9 mouse cellular contexts compared by ENCODE assay signal in the genomic region with DNA sequence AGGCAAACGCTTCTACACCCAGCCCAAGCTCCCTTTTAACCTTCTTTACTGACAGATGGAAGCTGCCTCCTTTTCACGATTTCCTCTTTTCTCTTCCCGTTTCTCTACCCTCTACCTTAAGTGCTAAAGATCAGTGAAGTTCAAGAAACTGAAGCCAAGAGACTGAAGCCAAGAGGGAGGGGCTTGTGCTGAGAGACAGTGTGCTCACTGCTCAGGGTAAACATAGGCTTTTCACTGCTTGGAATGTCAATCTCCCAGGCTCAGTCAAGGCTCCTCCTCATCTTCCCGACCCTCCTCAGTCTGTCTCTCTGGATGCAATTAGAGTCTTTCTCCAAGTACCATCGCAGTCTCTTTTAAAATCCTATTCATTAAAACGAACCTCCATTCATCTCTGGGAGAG. TPM values are rescaled to one million over a fixed set of nuclear protein-coding genes. Genes with fewer than 3 reads are reported as not detected.
DNase-seq lines count a peak whose midpoint lies in the region; ATAC-seq and TF ChIP-seq lines count a peak whose summit lies in the region.
"Had no signal": no experiment of that assay in that cellular context is flagged by ENCODE, and none has a peak within 500 bp of the region (broad histone marks: within the 10 kb centered on the region; RNA-seq: fewer than 3 reads in every experiment).

No protein-coding gene starts in this region.

- peak overlapping the region; percentile 50 for H3K4me2 ChIP-seq in heart, embryonic 12.5 days
- H3K4me2 ChIP-seq in midbrain, embryonic 13.5 days (replicated peaks): peak overlapping the region; percentile 28

- ATAC-seq in heart, embryonic 12.5 days (ENCODE audit: insufficient number of reproducible peaks, low FRiP score): no peak
- ATAC-seq in midbrain, embryonic 13.5 days: no peak

- no peak for TF ChIP-seq CTCF in kidney, adult 2 months (conservative IDR thresholded peaks at IDR 0.05; ENCODE audit: insufficient read depth, insufficient read length, low read depth, low read length)

- no peaks in the 10 kb centered on the region for H3K9me3 ChIP-seq in heart, embryonic 12.5 days (replicated peaks)
- H3K9me3 ChIP-seq in midbrain, embryonic 13.5 days: no peaks in the 10 kb centered on the region

- DNase-seq in heart, postnatal 4 days: no peak
- DNase-seq in embryo, embryonic 11 days: peak; percentile 49
- peak; percentile 46 for DNase-seq in kidney, adult 2 months
- DNase-seq in thymus, postnatal 25 days: no peak
- no peak for DNase-seq in testis, postnatal 10 days (ENCODE audit: low spot score)
- DNase-seq in layer of hippocampus, postnatal 10 days (ENCODE audit: low spot score in 2 of 2): no peak

- WGBS in heart, embryonic 12.5 days: 5% methylated on average over 6 of the region's 6 CpGs
- 3% methylated on average over 6 of the region's 6 CpGs for WGBS in kidney, adult 2 months
- 3% methylated on average over 6 of the region's 6 CpGs for WGBS in midbrain, embryonic 13.5 days

- no peaks in the 10 kb centered on the region for H3K27me3 ChIP-seq in heart, embryonic 12.5 days (replicated peaks)
- no peaks in the 10 kb centered on the region for H3K27me3 ChIP-seq in kidney, adult 2 months (replicated peaks; ENCODE audit: control insufficient read depth, insufficient read depth, low read length)
- H3K27me3 ChIP-seq in midbrain, embryonic 13.5 days: no peaks in the 10 kb centered on the region

- H3K4me1 ChIP-seq in heart, embryonic 12.5 days (replicated peaks): no peaks in the 10 kb centered on the region
- no peaks in the 10 kb centered on the region for H3K4me1 ChIP-seq in kidney, adult 2 months (ENCODE audit: control insufficient read depth, insufficient read depth, low read length)
- H3K4me1 ChIP-seq in midbrain, embryonic 13.5 days (replicated peaks): peaks cover 12% of the 10 kb centered on the region

- no peak overlapping the region for H3K27ac ChIP-seq in heart, embryonic 12.5 days (ENCODE audit: poor library complexity, severe bottlenecking)
- H3K27ac ChIP-seq in kidney, adult 2 months (ENCODE audit: insufficient read depth, low read depth, low read length): no peak overlapping the region
- no peak overlapping the region for H3K27ac ChIP-seq in midbrain, embryonic 13.5 days

- H3K9ac ChIP-seq in heart, embryonic 12.5 days: no peak overlapping the region
- H3K9ac ChIP-seq in midbrain, embryonic 13.5 days (replicated peaks): no peak overlapping the region

- no peak for TF ChIP-seq POLR2A in kidney, adult 2 months (IDR thresholded peaks at IDR 0.05; ENCODE audit: low read depth, low read length)

- H3K36me3 ChIP-seq in heart, embryonic 12.5 days: no peaks in the 10 kb centered on the region
- no peaks in the 10 kb centered on the region for H3K36me3 ChIP-seq in kidney, adult 2 months (ENCODE audit: control insufficient read depth, insufficient read depth, low read length)
- H3K36me3 ChIP-seq in midbrain, embryonic 13.5 days: no peaks in the 10 kb centered on the region

- peak overlapping the region; percentile 0; the same call in 1 of the 2 replicates for H3K4me3 ChIP-seq in heart, embryonic 12.5 days
- H3K4me3 ChIP-seq in kidney, adult 2 months (ENCODE audit: insufficient read depth, low read depth, low read length): no peak overlapping the region
- no peak overlapping the region for H3K4me3 ChIP-seq in midbrain, embryonic 13.5 days (replicated peaks)

RNA-seq across cellular contexts. Expression of gene Wif1, which starts 55.6 kb away (rescaled TPM):
- 2.9 and 3.7 TPM in 2 replicates for polyA plus RNA-seq in heart, embryonic 12.5 days (2016; fragmentation: Nextera tagmentation; extraction: Ambion mirVana)
- total RNA-seq in heart, postnatal 4 days (2021): 1 to 10 TPM; 4.6 to 5.9 TPM
- polyA plus RNA-seq in kidney, adult 2 months (2012; rRNA removed): 1.8 and 2.3 TPM in 2 replicates
- 9.2 and 11.4 TPM in 2 replicates for polyA plus RNA-seq in midbrain, embryonic 13.5 days (2015; fragmentation: Nextera tagmentation; extraction: Ambion mirVana)
- total RNA-seq in layer of hippocampus, postnatal 10 days (2021): 1 to 10 TPM; 2.2 to 2.7 TPM
- polyA plus RNA-seq: C2C12 had no signal

Comparison
In these comparisons a context has a peak if more than half of its experiments do, and no peak if none do; other contexts are left out.
1. DNase-seq: peak in embryo, embryonic 11 days (single experiment) and kidney, adult 2 months (single experiment); none in heart, postnatal 4 days (single experiment), thymus, postnatal 25 days (single experiment), testis, postnatal 10 days (single experiment) and layer of hippocampus, postnatal 10 days (0 of 2).